Mouse (Mus musculus) kidney, adult 2 months (tissue): ENCODE results near the gene Ralgapa2.

Experiments
- CTCF ChIP-seq: fragments of 200-500 bp; conservative IDR thresholded peaks from 2 replicates; pipeline ENCODE4 v1.5.1; 2011; ENCODE audit warnings: low read depth, mild to moderate bottlenecking, control low read depth, low read length, moderate library complexity, mixed read lengths; ENCODE audit not compliant: insufficient read depth, insufficient read length
- POLR2A ChIP-seq: fragments of 200-500 bp; IDR thresholded peaks from one replicate; pipeline ENCODE4 v1.6.1; 2011; ENCODE audit warnings: low read depth, low read length, control low read depth

- TF ChIP-seq POLR2A (no peak), CTCF (no peak)
Observed at GRCm38 (mm10) chr2:146255636-146256035, 256.5 kb downstream of the Ralgapa2 start.
